Mouse (Mus musculus) lung, embryonic 15.5 days (tissue): ENCODE data around the gene Gm6899. TPM values are rescaled to one million over a fixed set of nuclear protein-coding genes. Genes with fewer than 3 reads are reported as not detected.

Source experiments
- ATAC-seq: fragments of 200-750 bp; cut with Nextera tagmentation; 2 replicates; pipeline ENCODE4 v1.8.0; 2017; ENCODE audit warnings: moderate number of reproducible peaks, borderline replicate concordance; ENCODE audit not compliant: low FRiP score, low TSS enrichment; ENCODE audit errors: extremely low read depth
- H3K27ac ChIP-seq: fragments of 300-500 bp; sonication (generic); 2 replicates; pipeline ENCODE4 v1.5.1; 2015; ENCODE audit warnings: moderate library complexity, mild to moderate bottlenecking, inconsistent platforms
- H3K27me3 ChIP-seq: fragments of 300-500 bp; sonication (generic); 2 replicates; pipeline ENCODE4 v1.6.1; 2015; ENCODE audit warnings: inconsistent platforms
- H3K36me3 ChIP-seq: fragments of 300-500 bp; sonication (generic); 2 replicates; pipeline ENCODE4 v1.6.1; 2015; ENCODE audit warnings: inconsistent platforms
- H3K4me1 ChIP-seq: fragments of 300-500 bp; sonication (generic); 2 replicates; pipeline ENCODE4 v1.6.1; 2015; ENCODE audit warnings: inconsistent platforms
- H3K4me2 ChIP-seq: fragments of 300-500 bp; sonication (generic); 2 replicates; pipeline ENCODE4 v1.6.1; 2015; ENCODE audit warnings: inconsistent platforms, mild to moderate bottlenecking, moderate library complexity
- H3K4me3 ChIP-seq: fragments of 300-500 bp; sonication (generic); 2 replicates; pipeline ENCODE4 v1.5.1; 2015; ENCODE audit warnings: mild to moderate bottlenecking, inconsistent platforms
- H3K9ac ChIP-seq: fragments of 300-500 bp; sonication (generic); 2 replicates; pipeline ENCODE4 v1.6.1; 2015; ENCODE audit warnings: inconsistent platforms
- H3K9me3 ChIP-seq: fragments of 300-500 bp; sonication (generic); 2 replicates; pipeline ENCODE4 v1.6.1; 2016; ENCODE audit warnings: inconsistent platforms
- WGBS: fragments of 180-500 bp; shearing (Covaris S2); methylation state at CpG from one replicate; pipeline ENCODE4 v1.1.7; 2015; 5-methylcytosine and 5-hydroxymethylcytosine counted together
- polyA plus RNA-seq: library from polyadenylated mRNA; unstranded; fragments of >200 nt; fragmentation: Nextera tagmentation; extraction: Ambion mirVana; gene quantifications from 2 replicates; pipeline ENCODE4 v1.2.1, GENCODE M21; 2015

Gm6899 gene
- polyA plus RNA-seq, 1 experiment from 2014 or later = not detected

DNA sequence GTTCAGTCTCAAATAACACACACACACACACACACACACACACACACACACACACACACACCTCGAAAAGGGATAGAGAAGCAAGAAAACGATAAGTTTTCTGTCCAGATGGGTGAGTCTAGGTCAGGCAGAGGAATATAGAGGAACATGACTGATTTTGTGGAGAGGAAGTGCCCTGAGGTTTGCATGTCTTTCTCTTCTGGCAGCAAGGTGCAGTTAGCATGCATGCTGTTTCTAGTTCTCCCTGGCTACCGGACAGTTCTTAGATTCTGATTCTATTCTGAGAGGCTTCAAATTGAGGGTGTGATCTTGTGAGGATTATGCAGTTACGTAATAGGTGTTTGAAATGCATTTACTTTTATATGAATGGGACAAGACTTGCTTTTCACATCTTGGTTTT is 7.7 kb downstream of the Gm6899 start:
- H3K9me3 ChIP-seq = no peaks in the 10 kb centered on the region
- no peaks in the 10 kb centered on the region for H3K4me1 ChIP-seq
- no peak overlapping the region for H3K9ac ChIP-seq
- no peak overlapping the region for H3K27ac ChIP-seq
- no peaks in the 10 kb centered on the region for H3K27me3 ChIP-seq
- no peaks in the 10 kb centered on the region for H3K36me3 ChIP-seq
- H3K4me3 ChIP-seq = no peak overlapping the region
- no peak for ATAC-seq
- WGBS = 70% methylated on average over 4 of the region's 4 CpGs
- H3K4me2 ChIP-seq = no peak overlapping the region

DNA sequence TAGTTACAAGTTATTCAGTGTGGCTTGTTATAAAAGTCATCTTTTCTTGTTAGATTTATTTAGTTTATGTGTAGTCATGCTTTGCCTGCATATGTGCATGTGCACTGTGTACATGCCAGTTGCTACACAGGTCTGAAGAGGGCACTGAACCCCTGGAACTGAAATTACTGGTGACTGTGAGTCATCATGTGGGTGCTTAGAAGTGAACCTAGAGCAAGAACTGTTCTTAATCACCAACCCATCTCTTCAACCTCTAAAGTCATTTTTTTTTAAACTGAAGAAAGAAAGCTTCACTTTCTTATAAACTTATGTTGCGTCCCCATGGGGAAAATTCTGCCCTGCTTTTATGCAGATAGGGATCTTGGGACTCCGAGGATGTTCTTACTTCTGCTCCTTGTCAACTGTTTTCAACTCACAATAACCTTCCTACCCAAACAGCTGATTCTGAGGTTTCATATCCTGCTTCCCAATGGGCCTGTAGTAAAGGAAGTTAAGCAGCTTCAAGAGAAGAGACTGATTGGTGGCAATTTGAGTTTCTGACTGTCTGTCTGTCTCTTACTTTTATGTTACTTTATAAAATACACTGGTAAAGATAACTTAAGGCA is 8.6 kb downstream of the Gm6899 start:
- no peaks in the 10 kb centered on the region for H3K4me1 ChIP-seq
- no peaks in the 10 kb centered on the region for H3K36me3 ChIP-seq
- WGBS = 79% methylated on average over 2 of the region's 2 CpGs
- no peak overlapping the region for H3K4me3 ChIP-seq
- ATAC-seq = no peak
- no peaks in the 10 kb centered on the region for H3K9me3 ChIP-seq
- H3K4me2 ChIP-seq = no peak overlapping the region
- H3K27ac ChIP-seq = no peak overlapping the region
- H3K27me3 ChIP-seq = no peaks in the 10 kb centered on the region
- no peak overlapping the region for H3K9ac ChIP-seq

DNA sequence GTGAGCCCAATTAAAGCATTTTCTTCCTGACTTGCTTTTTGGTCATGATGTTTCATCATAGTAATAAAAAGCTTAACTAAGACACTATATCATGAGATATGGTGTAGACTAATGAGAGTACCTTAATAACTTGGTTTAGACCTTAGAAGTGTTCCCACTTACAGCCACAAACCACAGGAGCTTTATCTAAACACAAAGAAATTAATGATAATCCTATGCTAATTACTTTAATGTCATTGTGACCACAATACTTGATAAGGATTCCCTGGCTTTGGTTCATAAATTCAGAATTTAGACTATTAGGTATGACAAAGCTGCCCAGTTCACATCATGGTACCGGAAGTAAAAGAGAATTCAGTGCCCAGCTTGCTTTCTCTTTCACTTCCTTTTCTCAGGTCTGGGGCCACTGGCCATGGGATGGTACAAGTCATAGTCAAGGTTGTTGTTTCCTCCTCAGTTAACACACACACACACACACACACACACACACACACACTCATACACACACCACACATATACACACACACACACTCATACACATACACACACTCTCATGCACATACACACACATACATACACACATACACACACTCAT is 11.1 kb downstream of the Gm6899 start:
- no peaks in the 10 kb centered on the region for H3K27me3 ChIP-seq
- H3K4me1 ChIP-seq = no peaks in the 10 kb centered on the region
- H3K27ac ChIP-seq = no peak overlapping the region
- H3K36me3 ChIP-seq = no peaks in the 10 kb centered on the region
- no peak overlapping the region for H3K9ac ChIP-seq
- 87% methylated on average over 1 of the region's 1 CpGs for WGBS
- H3K9me3 ChIP-seq = no peaks in the 10 kb centered on the region
- no peak for ATAC-seq
- H3K4me2 ChIP-seq = no peak overlapping the region
- no peak overlapping the region for H3K4me3 ChIP-seq

DNA sequence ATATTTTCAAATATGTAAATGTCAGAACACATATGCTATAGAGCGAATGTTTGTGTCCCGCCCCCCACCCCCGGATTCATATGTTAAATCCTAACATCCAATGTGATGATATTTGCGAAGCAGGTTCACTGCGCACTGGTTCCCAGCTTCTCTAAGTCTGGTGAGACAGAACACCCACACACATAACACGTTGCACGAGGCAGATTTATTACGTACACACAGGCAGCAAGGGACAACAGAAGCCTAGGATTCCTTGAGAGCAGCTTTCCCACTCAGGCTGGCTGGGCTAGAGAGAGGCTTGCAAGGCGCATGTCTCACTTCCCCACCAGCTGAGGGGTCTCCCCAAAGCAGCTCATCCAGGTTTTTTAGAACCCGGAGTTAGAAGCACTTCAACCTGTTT is 15.8 kb downstream of the Gm6899 start:
- WGBS = 64% methylated on average over 10 of the region's 10 CpGs
- no peaks in the 10 kb centered on the region for H3K27me3 ChIP-seq
- H3K4me2 ChIP-seq = no peak overlapping the region
- no peak overlapping the region for H3K9ac ChIP-seq
- no peaks in the 10 kb centered on the region for H3K4me1 ChIP-seq
- H3K9me3 ChIP-seq = no peaks in the 10 kb centered on the region
- no peak overlapping the region for H3K4me3 ChIP-seq
- ATAC-seq = no peak
- no peak overlapping the region for H3K27ac ChIP-seq
- no peaks in the 10 kb centered on the region for H3K36me3 ChIP-seq

DNA sequence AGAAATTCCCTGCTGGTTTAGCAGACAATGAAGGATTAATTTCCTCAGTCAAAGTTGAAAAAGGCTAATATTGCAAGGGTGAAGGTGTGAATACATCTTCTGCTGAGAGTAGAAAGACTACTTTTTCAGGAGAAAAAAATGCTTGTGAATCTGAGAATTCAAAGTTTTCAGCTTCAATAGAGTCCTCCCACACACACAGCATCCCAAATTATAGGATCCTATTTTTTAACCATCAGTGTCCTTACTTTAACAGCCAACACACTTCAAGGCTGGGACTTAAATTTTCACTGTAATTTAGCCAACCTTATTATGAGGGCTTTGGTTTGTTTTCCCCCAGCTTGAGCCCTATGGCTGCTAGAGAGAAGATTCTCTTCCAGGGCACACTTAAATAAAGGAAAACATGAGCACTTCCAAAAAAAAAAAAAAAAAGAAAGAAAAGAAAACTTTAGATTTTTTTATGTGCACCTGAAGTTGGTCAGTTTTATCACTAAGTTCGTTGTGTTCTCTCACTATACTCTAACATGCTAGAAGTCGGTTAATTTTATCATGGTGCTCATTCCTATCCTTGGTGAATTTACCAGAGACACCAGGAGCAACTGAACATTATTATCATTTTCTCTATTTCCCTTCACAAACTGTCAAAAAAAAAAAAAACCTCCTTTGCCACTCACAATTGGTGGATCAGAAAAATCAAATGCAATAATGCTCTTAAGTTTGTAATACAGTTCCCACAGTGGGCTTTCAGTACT is 25.6 kb downstream of the Gm6899 start:
- Histone ChIP-seq H3K4me2 (no peak overlapping the region), H3K9me3 (no peaks in the 10 kb centered on the region), H3K9ac (no peak overlapping the region), H3K4me1 (no peaks in the 10 kb centered on the region), H3K27ac (no peak overlapping the region), H3K27me3 (no peaks in the 10 kb centered on the region), H3K4me3 (no peak overlapping the region), H3K36me3 (no peaks in the 10 kb centered on the region)
- no peak for ATAC-seq
- 62% methylated on average over 2 of the region's 2 CpGs for whole genome bisulfite sequencing

DNA sequence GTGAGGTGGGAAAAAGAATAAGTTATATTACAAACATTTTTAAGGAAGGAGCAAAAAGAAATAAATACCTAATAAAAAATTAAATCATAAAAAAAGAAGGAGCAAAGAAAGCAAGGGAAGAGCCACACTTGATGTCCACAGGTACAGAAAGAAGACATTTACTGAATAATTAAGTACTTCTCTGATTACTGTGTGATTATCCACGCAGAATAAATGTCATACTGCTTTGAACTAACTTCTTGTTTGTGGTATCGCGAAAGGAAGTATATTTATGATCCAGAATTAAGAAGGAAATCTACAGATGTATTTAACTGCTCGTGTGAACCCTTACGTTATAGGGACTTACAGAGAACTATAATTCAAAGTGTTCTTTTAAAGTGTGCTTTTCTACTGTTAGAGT is 29.7 kb downstream of the Gm6899 start:
- H3K36me3 ChIP-seq = no peaks in the 10 kb centered on the region
- H3K4me3 ChIP-seq = no peak overlapping the region
- H3K27ac ChIP-seq = no peak overlapping the region
- H3K4me2 ChIP-seq = no peak overlapping the region
- H3K4me1 ChIP-seq = no peaks in the 10 kb centered on the region
- H3K27me3 ChIP-seq = no peaks in the 10 kb centered on the region
- WGBS = 70% methylated on average over 5 of the region's 5 CpGs
- no peaks in the 10 kb centered on the region for H3K9me3 ChIP-seq
- no peak overlapping the region for H3K9ac ChIP-seq
- no peak for ATAC-seq

DNA sequence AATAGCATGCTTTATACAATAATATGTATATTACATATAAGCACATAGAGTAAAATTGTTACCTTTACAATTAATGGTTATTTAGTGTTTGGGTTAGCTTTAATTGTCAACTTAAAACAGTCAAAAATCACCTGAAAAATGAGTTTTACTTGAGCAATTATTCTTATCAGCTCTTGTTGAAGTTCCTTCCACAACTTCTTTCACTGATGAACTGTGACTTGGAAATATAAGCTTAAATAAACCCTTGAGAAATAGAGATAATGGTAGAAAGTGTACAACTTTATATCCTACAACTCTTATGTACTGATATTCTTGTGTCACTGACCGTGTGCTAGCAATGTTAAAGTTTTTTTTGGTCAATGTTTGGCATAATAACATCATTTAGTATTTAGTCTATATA is 43.2 kb downstream of the Gm6899 start:
- H3K4me1 ChIP-seq = no peaks in the 10 kb centered on the region
- no peak overlapping the region for H3K4me3 ChIP-seq
- H3K9me3 ChIP-seq = no peaks in the 10 kb centered on the region
- no peak for ATAC-seq
- WGBS = 53% methylated on average over 1 of the region's 1 CpGs
- no peaks in the 10 kb centered on the region for H3K27me3 ChIP-seq
- no peak overlapping the region for H3K9ac ChIP-seq
- no peak overlapping the region for H3K27ac ChIP-seq
- H3K36me3 ChIP-seq = no peaks in the 10 kb centered on the region
- no peak overlapping the region for H3K4me2 ChIP-seq

DNA sequence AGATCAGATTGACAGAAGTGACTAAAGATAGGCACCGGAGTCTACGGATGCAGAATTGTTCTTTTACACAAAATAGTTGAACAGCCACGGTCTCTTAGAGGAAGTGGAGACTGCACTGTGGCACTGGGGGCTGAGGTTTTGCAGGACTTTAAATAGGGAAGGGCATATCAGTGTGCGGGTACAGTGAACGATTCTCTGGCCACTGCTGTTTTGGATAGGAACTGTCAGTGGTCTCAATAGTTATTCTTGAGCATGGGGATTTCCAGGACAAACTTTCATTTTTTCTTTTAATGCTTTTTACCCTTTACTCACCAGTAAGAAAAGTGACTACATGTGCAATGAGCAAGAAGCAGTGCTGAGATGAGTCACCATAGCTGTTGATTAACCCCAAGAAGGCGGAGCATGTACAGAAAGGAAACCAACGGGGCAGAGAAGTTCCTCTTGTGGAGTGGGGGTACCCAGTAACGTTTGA is 47.3 kb downstream of the Gm6899 start:
- Histone ChIP-seq H3K4me2 (no peak overlapping the region), H3K4me1 (no peaks in the 10 kb centered on the region), H3K9me3 (no peaks in the 10 kb centered on the region), H3K36me3 (no peaks in the 10 kb centered on the region), H3K4me3 (no peak overlapping the region), H3K9ac (no peak overlapping the region), H3K27me3 (no peaks in the 10 kb centered on the region), H3K27ac (no peak overlapping the region)
- WGBS = 68% methylated on average over 8 of the region's 8 CpGs
- ATAC-seq = no peak

DNA sequence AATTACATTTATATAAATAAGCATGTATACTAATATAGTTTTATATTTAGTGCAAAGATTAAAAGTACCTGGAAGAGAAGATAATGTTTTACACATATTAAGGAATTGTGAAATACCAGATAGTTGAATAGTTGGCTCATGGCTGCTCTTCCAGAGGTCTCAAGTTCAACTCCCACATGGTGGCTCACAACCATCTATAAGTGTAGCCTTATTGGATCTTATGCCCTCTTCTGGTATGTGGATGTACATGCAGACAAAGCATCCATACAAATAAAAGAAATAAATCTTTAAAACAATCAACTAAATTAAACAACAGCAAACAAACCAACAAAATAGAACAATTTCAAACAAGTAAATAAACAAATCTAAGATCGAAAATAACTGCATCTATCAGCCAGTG is 49.1 kb downstream of the Gm6899 start:
- H3K4me1 ChIP-seq = no peaks in the 10 kb centered on the region
- H3K4me3 ChIP-seq = no peak overlapping the region
- H3K9ac ChIP-seq = no peak overlapping the region
- no peak overlapping the region for H3K4me2 ChIP-seq
- H3K27ac ChIP-seq = no peak overlapping the region
- no peaks in the 10 kb centered on the region for H3K9me3 ChIP-seq
- WGBS = 86% methylated on average over 1 of the region's 1 CpGs
- no peaks in the 10 kb centered on the region for H3K27me3 ChIP-seq
- ATAC-seq = no peak
- no peaks in the 10 kb centered on the region for H3K36me3 ChIP-seq

Other genes starting within 250 kb of the Gm6899 start
- gene Fancl, start 207.1 kb upstream of the Gm6899 start, polyA plus RNA-seq = 33.3 and 35.4 TPM in 2 replicates
- gene Vrk2, start 758 bp downstream of the Gm6899 start, polyA plus RNA-seq = 22.2 and 23.8 TPM in 2 replicates